Mouse (Mus musculus) liver, embryonic 11.5 days (tissue): ENCODE measurements at regions not wholly inside any gene's neighbourhood (a gene's known extent, or its start where the extent isn't known, plus 50 kb on each side); places are given as distances from the start of the nearest gene placed in this dataset.

Experiments used
- ATAC-seq: fragments of 200-750 bp; cut with Nextera tagmentation; replicated peaks from 2 replicates; pipeline ENCODE4 v1.8.0; 2017; ENCODE audit warnings: moderate number of reproducible peaks, mild to moderate bottlenecking, moderate TSS enrichment, moderate library complexity; ENCODE audit not compliant: low FRiP score
- DNase-seq: peaks from one replicate; pipeline ENCODE4 v3.0.0-alpha.2; 2017; ENCODE audit warnings: low spot score
- H3K27ac ChIP-seq: fragments of 300-500 bp; sonication (generic); 2 replicates; pipeline ENCODE4 v1.5.1; 2014; ENCODE audit warnings: mild to moderate bottlenecking, low read depth, low read length, control low read depth
- H3K27me3 ChIP-seq: fragments of 300-500 bp; sonication (generic); replicated peaks from 2 replicates; pipeline ENCODE4 v1.6.1; 2014; ENCODE audit warnings: low read length, mixed read lengths; ENCODE audit not compliant: control insufficient read depth, insufficient read depth
- H3K36me3 ChIP-seq: fragments of 300-500 bp; sonication (generic); 2 replicates; pipeline ENCODE4 v1.6.1; 2014; ENCODE audit warnings: mild to moderate bottlenecking, low read length, moderate library complexity, mixed read lengths; ENCODE audit not compliant: control insufficient read depth, insufficient read depth
- H3K4me1 ChIP-seq: fragments of 300-500 bp; sonication (generic); replicated peaks from 2 replicates; pipeline ENCODE4 v1.6.1; 2014; ENCODE audit warnings: low read length, mixed read lengths; ENCODE audit not compliant: control insufficient read depth, insufficient read depth
- H3K4me2 ChIP-seq: fragments of 300-500 bp; sonication (generic); 2 replicates; pipeline ENCODE4 v1.6.1; 2014; ENCODE audit warnings: mild to moderate bottlenecking, control low read depth, moderate library complexity
- H3K4me3 ChIP-seq: fragments of 300-500 bp; sonication (generic); 2 replicates; pipeline ENCODE4 v1.5.1; 2014; ENCODE audit warnings: low read depth, low read length, control low read depth
- H3K9ac ChIP-seq: fragments of 300-500 bp; sonication (generic); 2 replicates; pipeline ENCODE4 v1.6.1; 2014; ENCODE audit warnings: low read depth, low read length, control low read depth
- H3K9me3 ChIP-seq: fragments of 300-500 bp; sonication (generic); 2 replicates; pipeline ENCODE4 v1.6.1; 2016; ENCODE audit warnings: low read length, inconsistent platforms, mixed read lengths; ENCODE audit not compliant: control insufficient read depth
- WGBS: fragments of 180-500 bp; shearing (Covaris S2); extraction: QIAGEN DNeasy Blood & Tissue Kit; methylation state at CpG from one replicate; pipeline ENCODE4 v1.1.7; 2014; 5-methylcytosine and 5-hydroxymethylcytosine counted together

DNA sequence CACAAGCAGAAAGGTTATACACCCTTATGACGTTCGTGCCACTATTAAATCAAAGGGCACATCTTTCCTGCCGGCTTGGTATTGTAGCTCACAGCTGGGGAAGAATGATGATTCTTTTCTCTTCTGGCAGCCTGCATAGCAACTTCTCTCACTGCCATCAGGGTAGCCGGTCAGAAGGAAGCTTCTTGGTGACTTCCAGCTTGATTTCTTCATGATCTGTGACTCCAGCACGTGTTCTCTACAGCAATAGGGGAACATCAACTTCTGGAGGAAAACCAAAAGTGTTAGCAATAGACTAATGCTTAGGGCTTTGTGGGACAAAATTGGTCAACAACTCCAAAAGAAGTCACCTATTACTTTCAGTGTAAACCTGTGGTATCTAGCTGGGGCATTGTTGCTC is 202.9 kb upstream of the Rgs18 start:
- Histone ChIP-seq H3K27ac (no peak overlapping the region), H3K36me3 (no peaks in the 10 kb centered on the region), H3K9me3 (no peaks in the 10 kb centered on the region), H3K4me1 (no peaks in the 10 kb centered on the region), H3K27me3 (no peaks in the 10 kb centered on the region), H3K4me3 (no peak overlapping the region), H3K4me2 (no peak overlapping the region), H3K9ac (no peak overlapping the region)
- ATAC-seq, result no peak
- DNase-seq, result no peak
- WGBS, result 65% methylated on average over 5 of the region's 5 CpGs

DNA sequence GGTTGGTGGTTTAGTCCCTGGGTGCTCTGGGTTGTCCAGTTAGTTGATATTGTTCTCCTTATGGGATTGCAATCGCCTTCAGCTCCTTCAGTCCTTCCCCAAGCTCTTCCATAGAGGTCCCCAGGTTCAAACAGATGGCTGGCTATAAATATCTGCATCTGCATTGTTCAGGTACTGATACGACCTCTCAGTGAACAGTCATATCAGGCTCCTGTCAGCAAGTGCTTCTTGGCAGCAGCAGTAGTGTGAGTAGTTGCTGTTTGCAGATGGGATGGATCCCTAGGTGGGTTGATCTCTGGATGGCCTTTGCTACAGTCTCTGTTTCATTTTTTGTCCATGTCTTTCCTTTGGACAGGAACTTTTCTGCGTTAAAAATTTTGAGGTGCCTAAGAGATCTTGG is 190.5 kb upstream of the Rgs18 start:
- DNase-seq (no peak), ATAC-seq (no peak)
- 64% methylated on average over 3 of the region's 3 CpGs for WGBS
- Histone ChIP-seq H3K9me3 (no peaks in the 10 kb centered on the region), H3K4me3 (no peak overlapping the region), H3K9ac (no peak overlapping the region), H3K4me2 (no peak overlapping the region), H3K4me1 (no peaks in the 10 kb centered on the region), H3K36me3 (no peaks in the 10 kb centered on the region), H3K27ac (no peak overlapping the region), H3K27me3 (no peaks in the 10 kb centered on the region)

DNA sequence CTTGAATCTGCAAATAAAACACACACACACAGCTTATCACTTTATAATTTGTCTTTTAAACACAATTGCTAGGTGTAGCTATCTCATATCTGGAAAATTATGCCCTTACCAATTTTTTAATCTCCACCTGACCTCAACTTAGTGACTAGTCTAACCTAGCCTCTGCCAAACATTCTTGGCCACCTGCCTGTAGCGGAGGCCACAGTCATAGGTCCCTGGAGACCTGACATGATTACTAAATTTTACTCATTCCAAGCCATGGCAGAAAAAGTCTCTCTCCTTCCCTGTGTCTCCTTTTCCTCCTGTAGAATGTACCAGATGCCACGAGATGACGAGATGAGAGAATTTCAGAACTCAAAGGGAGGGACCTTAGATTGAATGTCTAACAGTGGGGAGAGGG is 163.8 kb upstream of the Rgs18 start:
- 85% methylated on average over 3 of the region's 3 CpGs for WGBS
- H3K27me3 ChIP-seq, result no peaks in the 10 kb centered on the region
- no peaks in the 10 kb centered on the region for H3K9me3 ChIP-seq
- H3K9ac ChIP-seq, result no peak overlapping the region
- ATAC-seq (no peak), DNase-seq (no peak)
- no peak overlapping the region for H3K4me3 ChIP-seq
- H3K36me3 ChIP-seq, result no peaks in the 10 kb centered on the region
- H3K4me2 ChIP-seq, result no peak overlapping the region
- H3K27ac ChIP-seq, result no peak overlapping the region
- no peaks in the 10 kb centered on the region for H3K4me1 ChIP-seq

DNA sequence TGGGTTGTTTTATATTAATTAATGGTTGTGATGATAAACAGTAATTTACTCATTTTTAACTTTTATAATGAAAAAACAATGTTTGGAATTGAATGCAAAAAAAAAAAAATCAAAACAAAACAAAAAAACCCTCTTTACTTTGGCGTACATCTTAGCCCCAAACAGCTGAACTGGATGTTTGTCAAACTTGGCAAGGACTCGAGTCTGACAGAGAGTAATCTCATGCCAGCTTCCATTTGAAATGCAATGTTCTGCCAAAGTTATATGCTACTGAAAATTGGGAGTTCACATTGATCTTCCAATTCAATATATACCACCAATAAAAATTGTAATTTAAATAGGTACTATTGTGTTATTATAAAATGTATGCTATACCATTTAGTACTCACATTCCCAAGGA is 150.9 kb upstream of the Rgs18 start:
- no peaks in the 10 kb centered on the region for H3K36me3 ChIP-seq
- no peaks in the 10 kb centered on the region for H3K4me1 ChIP-seq
- H3K4me2 ChIP-seq, result no peak overlapping the region
- H3K4me3 ChIP-seq, result no peak overlapping the region
- H3K9ac ChIP-seq, result no peak overlapping the region
- H3K27ac ChIP-seq, result no peak overlapping the region
- ATAC-seq, result no peak
- H3K27me3 ChIP-seq, result no peaks in the 10 kb centered on the region
- no peak for DNase-seq
- no peaks in the 10 kb centered on the region for H3K9me3 ChIP-seq
- 86% methylated on average over 2 of the region's 2 CpGs for WGBS

- no peaks in the 10 kb centered on the region for H3K4me1 ChIP-seq
- no peak overlapping the region for H3K4me3 ChIP-seq
- H3K9me3 ChIP-seq, result no peaks in the 10 kb centered on the region
- H3K27ac ChIP-seq, result no peak overlapping the region
- 84% methylated on average over 5 of the region's 5 CpGs for WGBS
- no peak overlapping the region for H3K9ac ChIP-seq
- H3K36me3 ChIP-seq, result no peaks in the 10 kb centered on the region
- DNase-seq (no peak), ATAC-seq (no peak)
- H3K4me2 ChIP-seq, result no peak overlapping the region
- no peaks in the 10 kb centered on the region for H3K27me3 ChIP-seq
These were observed 141.3 kb upstream of the Rgs18 start for GRCm38 (mm10) chr1:144916568-144916967.

- Histone ChIP-seq H3K4me3 (no peak overlapping the region), H3K36me3 (no peaks in the 10 kb centered on the region), H3K4me2 (no peak overlapping the region), H3K27ac (no peak overlapping the region), H3K9me3 (no peaks in the 10 kb centered on the region), H3K4me1 (no peaks in the 10 kb centered on the region), H3K9ac (no peak overlapping the region), H3K27me3 (no peaks in the 10 kb centered on the region)
- ATAC-seq, result no peak
- no peak for DNase-seq
- WGBS, result 49% methylated on average over 3 of the region's 3 CpGs
These were observed 127.8 kb upstream of the Rgs18 start for GRCm38 (mm10) chr1:144902987-144903386.

DNA sequence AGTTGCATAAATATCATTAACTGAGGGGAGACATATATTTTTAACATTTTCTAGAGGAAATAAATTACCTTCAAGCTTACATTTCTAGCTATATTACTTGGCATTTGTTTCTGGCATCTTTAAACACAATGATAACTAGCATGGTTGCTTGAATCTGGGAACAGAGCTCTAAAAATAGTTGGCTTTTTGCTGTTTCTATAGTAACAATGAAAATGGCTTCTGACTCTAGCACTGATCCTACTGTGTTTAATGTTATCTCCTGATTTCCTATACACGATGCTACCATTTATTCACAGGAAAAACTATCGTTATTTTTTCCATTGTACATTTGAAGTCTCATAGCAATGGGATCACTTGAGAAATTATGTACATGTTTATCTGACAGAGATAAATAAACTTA is 108.4 kb upstream of the Rgs18 start:
- H3K4me2 ChIP-seq, result no peak overlapping the region
- H3K4me1 ChIP-seq, result no peaks in the 10 kb centered on the region
- ATAC-seq (no peak), DNase-seq (no peak)
- no peaks in the 10 kb centered on the region for H3K27me3 ChIP-seq
- WGBS, result 81% methylated on average over 2 of the region's 2 CpGs
- no peak overlapping the region for H3K27ac ChIP-seq
- no peaks in the 10 kb centered on the region for H3K9me3 ChIP-seq
- no peaks in the 10 kb centered on the region for H3K36me3 ChIP-seq
- H3K4me3 ChIP-seq, result no peak overlapping the region
- H3K9ac ChIP-seq, result no peak overlapping the region

- Histone ChIP-seq H3K36me3 (no peaks in the 10 kb centered on the region), H3K27me3 (no peaks in the 10 kb centered on the region), H3K9ac (no peak overlapping the region), H3K27ac (no peak overlapping the region), H3K9me3 (no peaks in the 10 kb centered on the region), H3K4me2 (no peak overlapping the region), H3K4me3 (no peak overlapping the region), H3K4me1 (no peaks in the 10 kb centered on the region)
- ATAC-seq (no peak), DNase-seq (no peak)
- WGBS, result 74% methylated on average over 1 of the region's 1 CpGs
These were observed 86.9 kb upstream of the Rgs18 start for GRCm38 (mm10) chr1:144862133-144862532.
